Mouse (Mus musculus) c-Kit-negative CD71-positive TER-119-positive erythroid progenitor cells, embryonic 14.5 days (primary cell): ENCODE results near the gene Serpina3n.
"Not testable (repeated sequence)": the region's sequence is repeated elsewhere in the genome, so short reads cannot be mapped to it uniquely, and the experiment has no call there.

ENCODE experiments used
- DNase-seq: peaks from one replicate; pipeline ENCODE4 v3.0.0-alpha.2; 2013; ENCODE audit warnings: low read depth, low spot score

The Serpina3n gene

GRCm38 (mm10) chr12:104406454-104406885, at the start of gene Serpina3n:
Gene Serpina3n, plus strand, starts transcription at chr12:104406729.
- DNase-seq = no peak

- DNase-seq = no peak
Observed at GRCm38 (mm10) chr12:104369986-104370385, 36.5 kb upstream of the Serpina3n start.

- not testable (repeated sequence) for DNase-seq
Observed at GRCm38 (mm10) chr12:104377179-104377578, 29.4 kb upstream of the Serpina3n start.

- not testable (repeated sequence) for DNase-seq
Observed at GRCm38 (mm10) chr12:104378351-104378750, 28.2 kb upstream of the Serpina3n start.

- not testable (repeated sequence) for DNase-seq
Observed at GRCm38 (mm10) chr12:104378815-104379214, 27.7 kb upstream of the Serpina3n start.

GRCm38 (mm10) chr12:104379856-104380255, 26.7 kb upstream of the Serpina3n start:
- no peak for DNase-seq

GRCm38 (mm10) chr12:104381071-104381604, 25.4 kb upstream of the Serpina3n start:
- not testable (repeated sequence) for DNase-seq

GRCm38 (mm10) chr12:104385987-104386386, 20.5 kb upstream of the Serpina3n start:
- DNase-seq = not testable (repeated sequence)

- not testable (repeated sequence) for DNase-seq
Observed at GRCm38 (mm10) chr12:104386878-104387277, 19.7 kb upstream of the Serpina3n start.

- DNase-seq = no peak
Observed at GRCm38 (mm10) chr12:104388477-104388876, 18.1 kb upstream of the Serpina3n start.

- DNase-seq = not testable (repeated sequence)
Observed at GRCm38 (mm10) chr12:104391057-104391456, 15.5 kb upstream of the Serpina3n start.

- DNase-seq = no peak
Observed at GRCm38 (mm10) chr12:104403968-104404367, 2.6 kb upstream of the Serpina3n start.

- no peak for DNase-seq
Observed at GRCm38 (mm10) chr12:104412507-104412906, 6.0 kb downstream of the Serpina3n start.

- no peak for DNase-seq
Observed at GRCm38 (mm10) chr12:104414576-104414975, 8.0 kb downstream of the Serpina3n start.

- no peak for DNase-seq
Observed at GRCm38 (mm10) chr12:104415625-104416315, 9.2 kb downstream of the Serpina3n start.

- no peak for DNase-seq
Observed at GRCm38 (mm10) chr12:104418340-104419135, 12.0 kb downstream of the Serpina3n start.

- no peak for DNase-seq
Observed at GRCm38 (mm10) chr12:104419136-104419462, 12.6 kb downstream of the Serpina3n start.

- DNase-seq = no peak
Observed at GRCm38 (mm10) chr12:104422615-104423392, 16.3 kb downstream of the Serpina3n start.

- DNase-seq = no peak
Observed at GRCm38 (mm10) chr12:104425591-104425990, 19.1 kb downstream of the Serpina3n start.

- no peak for DNase-seq
Observed at GRCm38 (mm10) chr12:104426915-104427314, 20.4 kb downstream of the Serpina3n start.

GRCm38 (mm10) chr12:104431359-104431758, 24.8 kb downstream of the Serpina3n start:
- no peak for DNase-seq

- DNase-seq = no peak
Observed at GRCm38 (mm10) chr12:104433214-104433613, 26.7 kb downstream of the Serpina3n start.
